Mouse (Mus musculus) liver, embryonic 14.5 days (tissue): Measurements from ENCODE around the gene Bcl2l1. TPM values are rescaled to one million over a fixed set of nuclear protein-coding genes. Genes with fewer than 3 reads are reported as not detected.

Experiments used
- ATAC-seq: fragments of 200-750 bp; cut with Nextera tagmentation; 2 replicates; pipeline ENCODE4 v1.8.0; 2017; ENCODE audit warnings: moderate number of reproducible peaks, mild to moderate bottlenecking, moderate library complexity; ENCODE audit not compliant: insufficient read depth
- DNase-seq, 3 experiments: peaks; one replicate each; pipeline ENCODE4 v3.0.0-alpha.2; 2012 to 2013; ENCODE audit warnings: low read depth in 3 of 3, low spot score in 3 of 3
- H3K27ac ChIP-seq: fragments of 300-500 bp; sonication (generic); 2 replicates; pipeline ENCODE4 v1.5.1; 2014; ENCODE audit warnings: moderate library complexity, mild to moderate bottlenecking, control low read depth, inconsistent platforms
- H3K27me3 ChIP-seq: fragments of 300-500 bp; sonication (generic); 2 replicates; pipeline ENCODE4 v1.6.1; 2014; ENCODE audit warnings: mild to moderate bottlenecking, low read length, moderate library complexity; ENCODE audit not compliant: control insufficient read depth, insufficient read depth
- H3K36me3 ChIP-seq: fragments of 300-500 bp; sonication (generic); replicated peaks from 2 replicates; pipeline ENCODE4 v1.6.1; 2014; ENCODE audit warnings: low read depth; ENCODE audit not compliant: control insufficient read depth, insufficient read depth
- H3K4me1 ChIP-seq, 2 experiments: fragments of 200-500 bp in 1 of 2; fragments of 300-500 bp in 1 of 2; sonication (generic) in 1 of 2; replicated peaks; 2 replicates each; pipeline ENCODE4 v1.6.1; 2012 to 2014; ENCODE audit warnings: antibody characterized with exemption in 1 of 2, inconsistent platforms in 1 of 2, low read length in 1 of 2; ENCODE audit not compliant: control insufficient read depth in 2 of 2, insufficient read depth in 2 of 2
- H3K4me2 ChIP-seq: fragments of 300-500 bp; sonication (generic); 2 replicates; pipeline ENCODE4 v1.6.1; 2014; ENCODE audit warnings: low read depth, mild to moderate bottlenecking, control low read depth, moderate library complexity
- H3K4me3 ChIP-seq, 2 experiments: fragments of 200-500 bp in 1 of 2; fragments of 300-500 bp in 1 of 2; sonication (generic) in 1 of 2; 2 replicates each; pipeline ENCODE4 v1.5.1; 2012 to 2014; ENCODE audit warnings: low read depth in 2 of 2, low read length in 2 of 2, mild to moderate bottlenecking in 2 of 2, control low read depth in 1 of 2, inconsistent platforms in 1 of 2, moderate library complexity in 1 of 2; ENCODE audit not compliant: insufficient read depth in 1 of 2
- H3K9ac ChIP-seq: fragments of 300-500 bp; sonication (generic); replicated peaks from 2 replicates; pipeline ENCODE4 v1.6.1; 2014; ENCODE audit warnings: mild to moderate bottlenecking, control low read depth, moderate library complexity
- H3K9me3 ChIP-seq: fragments of 300-500 bp; sonication (generic); 2 replicates; pipeline ENCODE4 v1.6.1; 2016; ENCODE audit warnings: low read length, mixed read lengths; ENCODE audit not compliant: control insufficient read depth
- CTCF ChIP-seq: IDR thresholded peaks from 2 replicates; pipeline ENCODE4 v1.5.1; 2016; ENCODE audit warnings: antibody characterized with exemption, low read depth, control low read depth
- EP300 ChIP-seq: IDR thresholded peaks from 2 replicates; pipeline ENCODE4 v1.6.1; 2016; ENCODE audit warnings: antibody characterized with exemption, low read depth
- WGBS: fragments of 180-500 bp; shearing (Covaris S2); extraction: QIAGEN DNeasy Blood & Tissue Kit; methylation state at CpG from one replicate; pipeline ENCODE4 v1.1.7; 2014; ENCODE audit not compliant: insufficient replicate concordance; 5-methylcytosine and 5-hydroxymethylcytosine counted together
- polyA plus RNA-seq, 2 experiments: library from polyadenylated mRNA; depleted of rRNA in 1 of 2; stranded (reverse) in 1 of 2; unstranded in 1 of 2; fragments of >200 nt; fragmentation: Nextera tagmentation in 1 of 2; extraction: Ambion mirVana in 1 of 2; gene quantifications; 2 replicates each; pipeline versions ENCODE4 v1.2.1 to v1.2.3; 2012 to 2014

Bcl2l1 gene
- polyA plus RNA-seq, 2 experiments = 72.2 to 172 TPM

DNA sequence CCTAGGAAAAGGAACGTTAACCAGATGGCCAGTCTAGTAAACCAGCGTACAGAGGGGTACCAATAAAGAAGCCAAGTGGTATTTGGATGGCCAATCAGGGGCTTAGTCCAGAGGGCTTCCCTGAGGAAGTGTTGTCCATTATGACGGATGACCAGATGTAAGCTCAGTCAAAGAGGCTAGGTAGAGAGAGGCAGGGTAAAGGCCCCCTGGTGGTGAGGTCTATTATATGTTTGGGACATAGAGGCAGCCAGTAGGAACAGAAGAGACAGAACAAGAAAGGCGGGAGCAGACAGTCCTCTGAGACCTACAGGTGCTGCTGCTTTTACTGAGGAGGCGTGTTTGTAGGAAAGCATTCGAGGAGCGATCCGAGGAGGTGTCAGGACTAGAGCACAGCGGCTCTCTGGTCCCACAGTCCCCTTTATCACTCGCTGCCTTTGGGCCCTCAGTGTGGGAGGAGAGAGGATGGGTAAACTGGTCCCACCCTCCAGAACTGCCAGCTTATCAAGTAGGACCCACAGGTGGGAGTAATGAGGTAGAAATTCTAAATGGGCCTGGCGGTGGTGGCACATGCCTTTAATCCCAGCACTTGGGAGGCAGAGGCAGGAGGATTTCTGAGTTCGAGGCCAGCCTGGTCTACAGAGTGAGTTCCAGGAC lies 63.8 kb downstream of the Bcl2l1 start:
- H3K36me3 ChIP-seq = no peaks in the 10 kb centered on the region
- DNase-seq (peak; percentile 58 to 70 (median 61)), ATAC-seq (peak; percentile 56)
- TF ChIP-seq EP300 = 0 out of 2 replicates have a peak, but pooled peaks have one; percentile 27
- peak; percentile 90 for TF ChIP-seq CTCF
- H3K4me3 ChIP-seq = no peak overlapping the region
- WGBS = 43% methylated on average over 12 of the region's 12 CpGs
- H3K27me3 ChIP-seq = no peaks in the 10 kb centered on the region; the same call in none of the 2 replicates
- H3K27ac ChIP-seq = no peak overlapping the region
- H3K4me2 ChIP-seq = peak overlapping the region; percentile 11
- H3K9ac ChIP-seq = no peak overlapping the region
- no peaks in the 10 kb centered on the region for H3K9me3 ChIP-seq
- H3K4me1 ChIP-seq = peaks cover 37 to 41% of the 10 kb centered on the region in 2 experiments

DNA sequence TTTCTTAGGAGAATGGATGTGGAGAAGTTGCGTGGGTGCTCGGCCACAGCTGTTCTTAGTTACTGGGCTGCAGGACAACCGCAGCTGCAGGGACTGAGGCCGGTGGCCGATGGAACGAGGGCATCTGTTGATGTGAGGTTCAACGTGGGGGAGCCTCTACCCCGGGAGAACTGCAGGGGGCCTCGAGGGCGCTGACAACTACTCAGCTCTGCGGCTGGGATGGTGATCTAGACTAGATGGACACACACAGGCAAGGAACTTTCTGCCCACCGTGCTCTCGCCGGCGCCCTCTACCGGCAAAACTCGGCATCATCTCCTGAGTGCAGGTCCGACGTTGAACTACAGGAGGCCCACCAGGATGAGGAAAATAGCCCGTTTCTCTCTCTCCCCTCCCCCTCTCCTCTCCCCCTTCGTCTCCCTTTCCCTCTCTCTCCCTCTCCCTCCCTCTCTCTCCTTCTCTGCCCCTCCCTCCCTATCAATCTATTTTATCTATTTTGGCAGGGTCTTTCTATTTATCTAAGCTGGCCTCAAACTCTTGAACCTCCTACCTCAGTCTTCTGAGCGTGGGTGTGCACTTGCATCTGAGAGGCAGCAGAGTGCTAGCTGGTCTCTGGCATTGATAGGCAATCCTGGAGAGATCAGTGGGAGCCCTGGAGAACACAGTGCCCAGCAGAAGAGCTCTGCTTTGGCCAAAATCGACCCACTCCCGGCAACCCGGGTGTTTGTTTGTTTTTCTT lies 65.0 kb downstream of the Bcl2l1 start:
- DNase-seq (peak; percentile 68 to 75 (median 70)), ATAC-seq (0 out of 2 replicates have a peak, but pooled peaks have one; percentile 22)
- Histone ChIP-seq H3K4me1 (peaks cover 37 to 40% of the 10 kb centered on the region in 2 experiments), H3K27ac (no peak overlapping the region), H3K4me3 (no peak overlapping the region), H3K9me3 (no peaks in the 10 kb centered on the region), H3K9ac (no peak overlapping the region; the same call in 1 of the 2 replicates), H3K27me3 (no peaks in the 10 kb centered on the region; the same call in none of the 2 replicates), H3K4me2 (peak overlapping the region; percentile 29; the same call in 1 of the 2 replicates), H3K36me3 (no peaks in the 10 kb centered on the region)
- TF ChIP-seq CTCF = peak; percentile 99
- no peak for TF ChIP-seq EP300
- 16% methylated on average over 25 of the region's 25 CpGs for WGBS

DNA sequence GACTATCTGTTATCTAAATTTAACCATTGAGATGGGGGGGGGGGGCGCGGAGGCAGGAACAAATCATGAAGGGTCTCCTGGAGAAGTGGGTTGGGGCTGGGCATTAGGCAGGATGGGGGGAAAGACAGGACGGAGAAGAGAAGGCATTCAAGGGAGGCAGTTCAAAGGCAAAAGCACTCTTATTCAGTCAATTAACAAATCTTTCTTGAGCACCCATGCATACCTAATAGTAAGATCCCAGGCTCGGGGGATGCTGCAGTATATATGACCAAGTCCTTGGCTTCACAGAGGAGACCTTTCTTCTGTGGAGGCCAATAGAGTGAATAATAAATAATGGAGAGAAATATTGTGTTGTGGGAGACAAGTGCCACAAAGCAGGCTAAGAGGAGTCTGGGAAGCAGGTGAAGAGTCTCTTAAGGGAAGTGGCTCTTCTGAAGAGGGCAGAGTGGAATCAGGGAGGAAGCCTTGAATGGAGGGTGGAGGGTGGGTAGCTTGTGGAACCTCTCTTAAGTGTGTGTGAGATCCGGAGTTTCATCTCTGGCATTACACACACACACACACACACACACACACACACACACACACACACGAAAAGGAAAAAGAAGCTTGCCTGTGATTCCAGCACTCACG lies 66.4 kb downstream of the Bcl2l1 start:
- Histone ChIP-seq H3K9ac (no peak overlapping the region), H3K9me3 (no peaks in the 10 kb centered on the region), H3K36me3 (no peaks in the 10 kb centered on the region), H3K27me3 (no peaks in the 10 kb centered on the region; the same call in 1 of the 2 replicates), H3K4me2 (no peak overlapping the region), H3K4me3 (no peak overlapping the region), H3K27ac (no peak overlapping the region), H3K4me1 (peaks cover 36 to 37% of the 10 kb centered on the region in 2 experiments)
- no peak for DNase-seq
- ATAC-seq = no peak
- TF ChIP-seq EP300 = no peak
- TF ChIP-seq CTCF = no peak
- 40% methylated on average over 7 of the region's 7 CpGs for WGBS

DNA sequence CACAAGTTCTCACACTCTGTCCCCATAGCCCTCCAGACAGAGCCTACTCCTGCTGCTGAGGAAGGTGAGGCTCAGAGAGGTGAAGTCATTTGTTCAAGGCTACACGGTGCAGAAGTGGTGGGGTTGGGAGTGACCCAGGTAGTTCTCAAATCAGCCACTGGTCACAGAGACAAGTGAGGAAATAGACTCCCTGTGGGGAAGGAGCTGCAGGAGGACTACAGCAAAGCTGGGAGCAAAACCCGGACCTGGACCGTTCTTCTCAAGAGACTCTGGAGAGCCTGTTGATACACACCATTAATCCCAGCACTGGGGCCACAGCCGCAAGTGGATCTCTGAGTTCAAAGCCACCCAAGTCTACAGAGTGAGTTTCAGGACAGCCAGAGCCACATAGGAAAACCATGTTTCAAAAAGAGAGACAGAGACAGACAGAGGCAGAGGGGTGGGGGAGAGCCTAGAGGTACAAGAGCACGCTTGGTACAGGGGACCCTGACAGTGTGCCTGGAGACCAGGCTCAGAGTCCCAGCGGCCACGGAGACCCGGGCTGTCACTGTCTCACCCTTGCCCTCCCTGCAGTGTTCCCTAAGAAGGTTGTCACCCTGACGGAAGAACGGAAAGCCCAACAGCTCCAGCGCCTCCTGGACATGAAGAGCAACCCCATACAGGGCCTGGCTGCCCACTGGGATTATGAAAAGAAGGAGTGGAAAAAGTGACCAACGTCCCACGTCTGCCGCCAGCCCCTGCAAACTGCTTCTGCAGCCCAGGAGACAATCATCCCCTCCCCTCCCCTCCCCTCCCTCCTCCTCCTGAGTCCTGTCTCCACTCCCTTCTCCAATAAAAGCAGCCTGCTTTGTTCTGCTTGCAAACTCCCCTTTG lies 67.1 kb downstream of the Bcl2l1 start:
- no peaks in the 10 kb centered on the region; the same call in 1 of the 2 replicates for H3K27me3 ChIP-seq
- H3K27ac ChIP-seq = no peak overlapping the region
- no peak for ATAC-seq
- no peak overlapping the region for H3K4me2 ChIP-seq
- no peaks in the 10 kb centered on the region for H3K9me3 ChIP-seq
- no peaks in the 10 kb centered on the region for H3K36me3 ChIP-seq
- peaks cover 29 to 31% of the 10 kb centered on the region in 2 experiments for H3K4me1 ChIP-seq
- TF ChIP-seq EP300 = no peak
- no peak for TF ChIP-seq CTCF
- DNase-seq = no peak
- no peak overlapping the region for H3K4me3 ChIP-seq
- no peak overlapping the region for H3K9ac ChIP-seq
- WGBS = 30% methylated on average over 14 of the region's 14 CpGs
